Mouse (Mus musculus) E14TG2a.4 (cell line): ENCODE data around the gene Cyp1a2.

Experiments
- CTCF ChIP-seq: conservative IDR thresholded peaks from 2 replicates; pipeline ENCODE4 v1.5.1; 2014; ENCODE audit warnings: low read length
- NANOG ChIP-seq: IDR thresholded peaks from 2 replicates; pipeline ENCODE4 v1.6.1; 2014; ENCODE audit warnings: borderline replicate concordance, low read length, mixed read lengths
- POU5F1 ChIP-seq: IDR thresholded peaks from 2 replicates; pipeline ENCODE4 v1.6.1; 2014; ENCODE audit warnings: low read length, borderline replicate concordance

DNA sequence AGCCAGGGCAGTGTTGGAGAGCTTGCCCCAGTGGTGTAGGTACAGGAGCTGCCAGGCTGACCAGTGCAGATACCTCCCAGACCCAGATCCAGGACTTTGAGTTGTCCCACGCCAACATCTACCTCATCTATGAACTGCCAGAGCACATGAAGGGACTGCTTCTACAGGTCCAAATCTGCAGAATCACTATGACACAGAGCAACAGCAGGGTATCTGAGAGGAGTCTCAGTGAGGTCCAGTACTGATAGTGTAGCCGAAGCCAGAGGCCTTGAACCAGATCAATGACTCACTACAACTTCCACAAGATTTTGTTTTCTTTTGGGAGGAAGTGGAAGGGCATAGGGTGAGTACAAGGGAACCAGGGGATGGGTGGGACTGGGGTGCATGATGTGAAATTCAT is 4.2 kb upstream of the Cyp1a2 start, which contains the start of gene Cyp1a1:
- TF ChIP-seq CTCF: no peak
- TF ChIP-seq NANOG: no peak
- TF ChIP-seq POU5F1: no peak
